Comparison of ENCODE assay signal across 8 mouse cellular contexts in genomic region chr10:3740148-3740503, GRCm38 (mm10). TPM values are rescaled to one million over a fixed set of nuclear protein-coding genes. Genes with fewer than 3 reads are reported as not detected.
A peak's percentile ranks its signal among the peaks of the same experiment; 100 is the strongest.
DNase-seq lines count a peak whose midpoint lies in the region; ATAC-seq and TF ChIP-seq lines count a peak whose summit lies in the region.

TSS of gene Plekhg1 (plus strand) at chr10:3740364.

- no peak for TF ChIP-seq CTCF in ES-Bruce4 (IDR thresholded peaks at IDR 0.05; ENCODE audit: low read depth, low read length)
- no peak for TF ChIP-seq CTCF in lung, embryonic 14.5 days (IDR thresholded peaks at IDR 0.05; ENCODE audit: low read depth)

- no peaks in the 10 kb centered on the region for H3K36me3 ChIP-seq in ES-Bruce4 (ENCODE audit: control insufficient read depth, insufficient read depth, low read length, poor library complexity, severe bottlenecking)
- H3K36me3 ChIP-seq in lung, embryonic 14.5 days (ENCODE audit: insufficient read depth) = no peaks in the 10 kb centered on the region

- no peaks in the 10 kb centered on the region for H3K9me3 ChIP-seq in ES-Bruce4 (replicated peaks; ENCODE audit: control insufficient read depth, insufficient read depth, low read length, poor library complexity, severe bottlenecking)
- H3K9me3 ChIP-seq in lung, embryonic 14.5 days (ENCODE audit: low read depth, low read length) = no peaks in the 10 kb centered on the region

- TF ChIP-seq POLR2A in ES-Bruce4 (IDR thresholded peaks at IDR 0.05; ENCODE audit: insufficient read depth, low read length) = no peak

- peak; percentile 29 for DNase-seq in c-Kit-positive CD71-negative TER-119-negative erythroid progenitor cells, embryonic 14.5 days (ENCODE audit: low read depth)
- peak; percentile 74 for DNase-seq in forelimb bud, embryonic 11.5 days (ENCODE audit: low read depth, low spot score)
- DNase-seq in heart, postnatal 36 days = peak; percentile 80 to 85
- peak; percentile 54 for DNase-seq in layer of hippocampus, adult 9-11 months
- peak; percentile 91 for DNase-seq in lung, embryonic 14.5 days
- DNase-seq in ovary, adult 18-20 months (ENCODE audit: low spot score) = peak; percentile 84
- peak; percentile 4 to 19 for DNase-seq in thymus, postnatal 36 days

- under 1% methylated on average over 22 of the region's 29 CpGs for WGBS in lung, embryonic 14.5 days

- TF ChIP-seq EP300 in ES-Bruce4 (IDR thresholded peaks at IDR 0.05; ENCODE audit: insufficient read depth, low read depth, low read length) = no peak

- no peaks in the 10 kb centered on the region for H3K4me1 ChIP-seq in ES-Bruce4 (ENCODE audit: control insufficient read depth, insufficient read depth, low read length)
- H3K4me1 ChIP-seq in lung, embryonic 14.5 days (ENCODE audit: insufficient read depth) = 0 out of 2 replicates have a peak, but pooled peaks cover 3% of the 10 kb centered on the region

- peak within 1 kb of the TSS; percentile 96 for H3K4me2 ChIP-seq in lung, embryonic 14.5 days

- peak; percentile 91 for ATAC-seq in lung, embryonic 14.5 days (ENCODE audit: insufficient read depth)

- no peak within 1 kb of the TSS for H3K27ac ChIP-seq in ES-Bruce4 (ENCODE audit: insufficient read depth, low read length)
- H3K27ac ChIP-seq in lung, embryonic 14.5 days (ENCODE audit: low read depth) = peak within 1 kb of the TSS; percentile 91

- intact Hi-C loops in heart, postnatal 36 days (cut with DNase I) = loop anchor here (1.0 to 10.0 kb wide), 6 partner anchors 22 to 165 kb away; no protein-coding TSS in a partner anchor

- no peaks in the 10 kb centered on the region for H3K27me3 ChIP-seq in ES-Bruce4 (ENCODE audit: control insufficient read depth, insufficient read depth, low read length, poor library complexity, severe bottlenecking)
- no peaks in the 10 kb centered on the region for H3K27me3 ChIP-seq in lung, embryonic 14.5 days (ENCODE audit: insufficient read depth, low read length)

- peak within 1 kb of the TSS; percentile 39 for H3K9ac ChIP-seq in ES-Bruce4 (ENCODE audit: low read depth, poor library complexity, severe bottlenecking)
- peak within 1 kb of the TSS; percentile 76 for H3K9ac ChIP-seq in lung, embryonic 14.5 days

- peak within 1 kb of the TSS; percentile 84 for H3K4me3 ChIP-seq in ES-Bruce4 (ENCODE audit: low read depth, low read length)
- peak within 1 kb of the TSS; percentile 70 for H3K4me3 ChIP-seq in lung, embryonic 14.5 days (ENCODE audit: low read depth, low read length)

RNA-seq across cellular contexts. Expression of gene Plekhg1, which starts in this region (rescaled TPM):
- 18.9 and 22.1 TPM in 2 replicates for polyA plus RNA-seq in ES-Bruce4 (2011; ENCODE audit: insufficient read depth, insufficient read length, low read depth, missing spikeins)
- 10 to 100 TPM in 1 of 2 experiments, 1 to 10 TPM in 1; 9.1 to 11.4 TPM for total RNA-seq in heart, postnatal 36 days (2021)
- 12.4 and 12.8 TPM in 2 replicates for polyA plus RNA-seq in lung, embryonic 14.5 days (2014; fragmentation: Nextera tagmentation; extraction: Ambion mirVana)

Comparison
In these comparisons a context has a peak if more than half of its experiments do, and no peak if none do; other contexts are left out.
1. DNase-seq: peak in every context shown above with its lines; median percentile 91 in lung, embryonic 14.5 days; 84 in ovary, adult 18-20 months; 82 in heart, postnatal 36 days; 74 in forelimb bud, embryonic 11.5 days; 54 in layer of hippocampus, adult 9-11 months; 29 in c-Kit-positive CD71-negative TER-119-negative erythroid progenitor cells, embryonic 14.5 days; 12 in thymus, postnatal 36 days.